ENCODE assay signal across 8 mouse cellular contexts in the genomic region with DNA sequence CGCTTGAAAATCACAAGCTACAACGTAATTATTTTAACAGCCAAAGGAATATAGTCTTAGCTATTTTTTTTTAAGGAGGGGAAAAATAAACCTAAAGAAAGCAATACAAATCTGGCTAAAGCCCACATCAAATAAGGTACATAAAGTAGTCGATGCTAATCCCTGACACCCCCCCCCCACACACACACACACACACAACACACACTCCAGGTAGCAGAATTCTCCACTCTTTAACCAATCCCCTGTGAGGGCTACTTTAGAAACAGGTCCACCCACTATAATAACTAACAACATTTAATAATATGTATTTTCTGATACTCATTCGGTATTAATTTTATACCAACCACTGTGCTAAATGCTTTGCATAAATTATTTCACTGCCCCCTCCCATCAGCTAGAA. TPM values are rescaled to one million over a fixed set of nuclear protein-coding genes. Genes with fewer than 3 reads are reported as not detected.
A peak's percentile ranks its signal among the peaks of the same experiment; 100 is the strongest.
DNase-seq lines count a peak whose midpoint lies in the region; ATAC-seq and TF ChIP-seq lines count a peak whose summit lies in the region.

No protein-coding gene starts in this region.

- no peaks in the 10 kb centered on the region for H3K9me3 ChIP-seq in embryonic facial prominence, embryonic 13.5 days
- H3K9me3 ChIP-seq in intestine, embryonic 15.5 days, result no peaks in the 10 kb centered on the region
- H3K9me3 ChIP-seq in neural tube, embryonic 13.5 days, result no peaks in the 10 kb centered on the region

- peaks cover 18% of the 10 kb centered on the region for H3K36me3 ChIP-seq in embryonic facial prominence, embryonic 13.5 days
- H3K36me3 ChIP-seq in intestine, embryonic 15.5 days, result no peaks in the 10 kb centered on the region
- peaks cover 18% of the 10 kb centered on the region for H3K36me3 ChIP-seq in neural tube, embryonic 13.5 days

- TF ChIP-seq CTCF in layer of hippocampus, adult 2 months (conservative IDR thresholded peaks at IDR 0.05), result no peak

- H3K9ac ChIP-seq in embryonic facial prominence, embryonic 13.5 days, result peak overlapping the region; percentile 77; the same call in 1 of the 2 replicates
- H3K9ac ChIP-seq in intestine, embryonic 15.5 days, result no peak overlapping the region; the same call in 1 of the 2 replicates
- H3K9ac ChIP-seq in neural tube, embryonic 13.5 days, result peak overlapping the region; percentile 100

- no peak for DNase-seq in layer of hippocampus, adult 2 months (ENCODE audit: low spot score in 2 of 2)
- DNase-seq in layer of hippocampus, postnatal 25 days (ENCODE audit: extremely low spot score in 1 of 2, low spot score in 1 of 2), result no peak
- DNase-seq in ovary, postnatal 10 days (ENCODE audit: low spot score), result no peak
- no peak for DNase-seq in gastrocnemius, postnatal 25 days

- no peak for ATAC-seq in embryonic facial prominence, embryonic 13.5 days (ENCODE audit: insufficient number of reproducible peaks, insufficient read depth, low FRiP score, low TSS enrichment, low read depth)
- ATAC-seq in intestine, embryonic 15.5 days, result no peak
- ATAC-seq in neural tube, embryonic 13.5 days (ENCODE audit: low read depth), result no peak
- no peak for ATAC-seq in inflammation-experienced regulatory T-cells, adult 6 months

- H3K4me2 ChIP-seq in embryonic facial prominence, embryonic 13.5 days, result peak overlapping the region; percentile 97
- H3K4me2 ChIP-seq in intestine, embryonic 15.5 days (replicated peaks), result peak overlapping the region; percentile 97
- H3K4me2 ChIP-seq in neural tube, embryonic 13.5 days, result peak overlapping the region; percentile 96

- H3K4me3 ChIP-seq in layer of hippocampus, adult 2 months, result peak overlapping the region; percentile 60
- peak overlapping the region; percentile 79 for H3K4me3 ChIP-seq in embryonic facial prominence, embryonic 13.5 days
- H3K4me3 ChIP-seq in intestine, embryonic 15.5 days (replicated peaks), result peak overlapping the region; percentile 58
- peak overlapping the region; percentile 90 for H3K4me3 ChIP-seq in neural tube, embryonic 13.5 days

- H3K4me1 ChIP-seq in embryonic facial prominence, embryonic 13.5 days, result peaks cover 70% of the 10 kb centered on the region
- peaks cover 70% of the 10 kb centered on the region for H3K4me1 ChIP-seq in intestine, embryonic 15.5 days (replicated peaks)
- H3K4me1 ChIP-seq in neural tube, embryonic 13.5 days (replicated peaks), result peaks cover 83% of the 10 kb centered on the region

- H3K27ac ChIP-seq in layer of hippocampus, adult 2 months, result peak overlapping the region; percentile 99
- peak overlapping the region; percentile 99 for H3K27ac ChIP-seq in embryonic facial prominence, embryonic 13.5 days
- H3K27ac ChIP-seq in intestine, embryonic 15.5 days, result peak overlapping the region; percentile 98
- peak overlapping the region; percentile 100 for H3K27ac ChIP-seq in neural tube, embryonic 13.5 days (replicated peaks)

- peaks cover 10% of the 10 kb centered on the region for H3K27me3 ChIP-seq in embryonic facial prominence, embryonic 13.5 days
- H3K27me3 ChIP-seq in intestine, embryonic 15.5 days (replicated peaks), result peaks cover 7% of the 10 kb centered on the region; the same call in 1 of the 2 replicates
- peaks cover 12% of the 10 kb centered on the region for H3K27me3 ChIP-seq in neural tube, embryonic 13.5 days

- under 1% methylated on average over 4 of the region's 4 CpGs for WGBS in embryonic facial prominence, embryonic 13.5 days
- under 1% methylated on average over 4 of the region's 4 CpGs for WGBS in intestine, embryonic 15.5 days
- WGBS in neural tube, embryonic 13.5 days, result under 1% methylated on average over 4 of the region's 4 CpGs

RNA-seq across cellular contexts. Expression of gene Kdm6b, which starts 3.0 kb away (rescaled TPM):
- 10 to 100 TPM; 34.3 to 40.9 TPM for total RNA-seq in layer of hippocampus, adult 2 months (2021)
- 10 to 100 TPM; 28.5 to 41.2 TPM for total RNA-seq in layer of hippocampus, postnatal 25 days (2021)
- polyA plus RNA-seq in embryonic facial prominence, embryonic 13.5 days (2015; fragmentation: Nextera tagmentation; extraction: Ambion mirVana), result 41.3 and 43.1 TPM in 2 replicates
- 23.7 and 24.3 TPM in 2 replicates for polyA plus RNA-seq in intestine, embryonic 15.5 days (2015; fragmentation: Nextera tagmentation; extraction: Ambion mirVana)
- polyA plus RNA-seq in neural tube, embryonic 13.5 days (2015; fragmentation: Nextera tagmentation; extraction: Ambion mirVana), result 44.8 and 47.4 TPM in 2 replicates
- polyA plus RNA-seq in inflammation-experienced regulatory T-cells, adult 6 months (2017; shearing (Covaris generic)), result 10 to 100 TPM; 20.7 to 39.7 (median 35.5) TPM
- 10 to 100 TPM; 23.9 to 27.7 TPM for total RNA-seq in gastrocnemius, postnatal 25 days (2021)

RNA-seq across cellular contexts. Expression of gene Tmem88, which starts 18.5 kb away (rescaled TPM):
- total RNA-seq in layer of hippocampus, adult 2 months (2021), result 1 to 10 TPM; 2.6 to 5.0 TPM
- 1 to 10 TPM; 2.5 TPM for total RNA-seq in layer of hippocampus, postnatal 25 days (2021)
- 13.2 and 16.4 TPM in 2 replicates for polyA plus RNA-seq in embryonic facial prominence, embryonic 13.5 days (2015; fragmentation: Nextera tagmentation; extraction: Ambion mirVana)
- polyA plus RNA-seq in intestine, embryonic 15.5 days (2015; fragmentation: Nextera tagmentation; extraction: Ambion mirVana), result 30.7 and 32.1 TPM in 2 replicates
- 7.8 and 8.4 TPM in 2 replicates for polyA plus RNA-seq in neural tube, embryonic 13.5 days (2015; fragmentation: Nextera tagmentation; extraction: Ambion mirVana)
- 1 to 10 TPM in 1 of 3 experiments, under 1 TPM in 2; 0.40 to 1.0 (median 0.74) TPM for polyA plus RNA-seq in inflammation-experienced regulatory T-cells, adult 6 months (2017; shearing (Covaris generic))
- total RNA-seq in gastrocnemius, postnatal 25 days (2021), result 1 to 10 TPM; 6.1 to 7.0 TPM

RNA-seq across cellular contexts. Expression of gene Cyb5d1, which starts 21.1 kb away (rescaled TPM):
- total RNA-seq in layer of hippocampus, adult 2 months (2021), result 10 to 100 TPM; 43.6 to 45.0 TPM
- total RNA-seq in layer of hippocampus, postnatal 25 days (2021), result 10 to 100 TPM; 40.8 to 43.6 TPM
- polyA plus RNA-seq in embryonic facial prominence, embryonic 13.5 days (2015; fragmentation: Nextera tagmentation; extraction: Ambion mirVana), result 43.4 and 46.5 TPM in 2 replicates
- 22.7 and 24.8 TPM in 2 replicates for polyA plus RNA-seq in intestine, embryonic 15.5 days (2015; fragmentation: Nextera tagmentation; extraction: Ambion mirVana)
- 36.2 and 39.2 TPM in 2 replicates for polyA plus RNA-seq in neural tube, embryonic 13.5 days (2015; fragmentation: Nextera tagmentation; extraction: Ambion mirVana)
- 10 to 100 TPM; 13.9 to 20.0 (median 18.4) TPM for polyA plus RNA-seq in inflammation-experienced regulatory T-cells, adult 6 months (2017; shearing (Covaris generic))
- total RNA-seq in gastrocnemius, postnatal 25 days (2021), result 10 to 100 TPM; 26.5 to 26.9 TPM

RNA-seq across cellular contexts. Expression of gene Naa38, which starts 21.2 kb away (rescaled TPM):
- 100 to 1,000 TPM; 109 to 127 TPM for total RNA-seq in layer of hippocampus, adult 2 months (2021)
- 100 to 1,000 TPM; 100 to 116 TPM for total RNA-seq in layer of hippocampus, postnatal 25 days (2021)
- polyA plus RNA-seq in embryonic facial prominence, embryonic 13.5 days (2015; fragmentation: Nextera tagmentation; extraction: Ambion mirVana), result 145 and 150 TPM in 2 replicates
- polyA plus RNA-seq in intestine, embryonic 15.5 days (2015; fragmentation: Nextera tagmentation; extraction: Ambion mirVana), result 154 and 182 TPM in 2 replicates
- polyA plus RNA-seq in neural tube, embryonic 13.5 days (2015; fragmentation: Nextera tagmentation; extraction: Ambion mirVana), result 112 and 117 TPM in 2 replicates
- 100 to 1,000 TPM; 108 to 130 (median 112) TPM for polyA plus RNA-seq in inflammation-experienced regulatory T-cells, adult 6 months (2017; shearing (Covaris generic))
- total RNA-seq in gastrocnemius, postnatal 25 days (2021), result 10 to 100 TPM; 60.4 to 65.0 TPM

RNA-seq across cellular contexts. Expression of gene Chd3, which starts 47.3 kb away (rescaled TPM):
- total RNA-seq in layer of hippocampus, adult 2 months (2021), result 100 to 1,000 TPM; 541 to 561 TPM
- 100 to 1,000 TPM; 504 to 538 TPM for total RNA-seq in layer of hippocampus, postnatal 25 days (2021)
- polyA plus RNA-seq in embryonic facial prominence, embryonic 13.5 days (2015; fragmentation: Nextera tagmentation; extraction: Ambion mirVana), result 135 and 142 TPM in 2 replicates
- polyA plus RNA-seq in intestine, embryonic 15.5 days (2015; fragmentation: Nextera tagmentation; extraction: Ambion mirVana), result 39.9 and 44.1 TPM in 2 replicates
- polyA plus RNA-seq in neural tube, embryonic 13.5 days (2015; fragmentation: Nextera tagmentation; extraction: Ambion mirVana), result 82.3 and 84.6 TPM in 2 replicates
- polyA plus RNA-seq in inflammation-experienced regulatory T-cells, adult 6 months (2017; shearing (Covaris generic)), result 10 to 100 TPM; 30.0 to 68.3 (median 60.9) TPM
- 10 to 100 TPM; 12.0 to 13.9 TPM for total RNA-seq in gastrocnemius, postnatal 25 days (2021)
